Mouse (Mus musculus) lung, adult 2 months (tissue): Measurements from ENCODE around the gene Rbbp8nl. TPM values are rescaled to one million over a fixed set of nuclear protein-coding genes. Genes with fewer than 3 reads are reported as not detected.
A peak's percentile ranks its signal among the peaks of the same experiment; 100 is the strongest.

ENCODE experiments used
- DNase-seq: peaks from one replicate; pipeline ENCODE4 v3.0.0; 2022
- H3K4me1 ChIP-seq: fragments of 200-500 bp; 2 replicates; pipeline ENCODE4 v1.6.1; 2011; ENCODE audit warnings: low read length; ENCODE audit not compliant: control insufficient read depth, insufficient read depth
- H3K4me3 ChIP-seq: fragments of 200-500 bp; replicated peaks from 2 replicates; pipeline ENCODE3; 2011; ENCODE audit warnings: low read depth, mild to moderate bottlenecking, control low read depth, low read length; ENCODE audit errors: extremely low read depth
- CTCF ChIP-seq: fragments of 200-500 bp; IDR thresholded peaks from 2 replicates; pipeline ENCODE4 v1.5.1; 2011; ENCODE audit warnings: mild to moderate bottlenecking, low read length, control low read depth; ENCODE audit not compliant: insufficient read depth
- POLR2A ChIP-seq: fragments of 200-500 bp; IDR thresholded peaks from 2 replicates; pipeline ENCODE4 v1.6.1; 2011; ENCODE audit warnings: low read depth, mild to moderate bottlenecking, control low read depth, low read length, borderline replicate concordance; ENCODE audit errors: extremely low read depth
- WGBS: fragments of 180-500 bp; shearing (Covaris S2); methylation state at CpG from one replicate; pipeline ENCODE4 v1.1.7; 2018; 5-methylcytosine and 5-hydroxymethylcytosine counted together
- polyA plus RNA-seq: library from polyadenylated mRNA; depleted of rRNA; stranded (reverse); fragments of >200 nt; gene quantifications from 2 replicates; pipeline ENCODE4 v1.2.3, GENCODE M21; 2012

The Rbbp8nl gene
- polyA plus RNA-seq, 1 experiment: 2.3 TPM

DNA sequence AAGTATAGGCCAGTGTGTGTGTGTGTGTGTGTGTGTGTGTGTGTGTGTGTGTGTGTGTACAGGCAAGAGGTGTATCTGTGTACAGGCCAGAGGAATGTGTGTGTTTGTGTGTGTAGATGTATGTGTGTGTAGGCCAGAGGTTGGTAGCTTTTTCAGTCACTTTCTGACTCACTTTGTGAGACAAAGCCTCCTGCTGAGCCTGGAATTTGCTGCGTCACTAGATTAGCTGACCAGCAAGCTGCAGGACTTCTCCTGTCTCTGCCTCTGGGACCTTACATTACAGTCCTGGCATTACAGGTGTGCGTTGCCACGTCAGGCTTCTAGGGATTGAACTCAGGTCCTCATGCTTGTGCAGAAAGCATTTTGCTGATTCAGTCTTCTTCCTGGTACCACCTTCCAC is 37.8 kb downstream of the Rbbp8nl start:
- no peak for TF ChIP-seq POLR2A
- no peak for TF ChIP-seq CTCF
- 65% methylated on average over 3 of the region's 3 CpGs for WGBS
- no peak overlapping the region for H3K4me3 ChIP-seq
- DNase-seq: no peak
- peaks cover 4% of the 10 kb centered on the region for H3K4me1 ChIP-seq

DNA sequence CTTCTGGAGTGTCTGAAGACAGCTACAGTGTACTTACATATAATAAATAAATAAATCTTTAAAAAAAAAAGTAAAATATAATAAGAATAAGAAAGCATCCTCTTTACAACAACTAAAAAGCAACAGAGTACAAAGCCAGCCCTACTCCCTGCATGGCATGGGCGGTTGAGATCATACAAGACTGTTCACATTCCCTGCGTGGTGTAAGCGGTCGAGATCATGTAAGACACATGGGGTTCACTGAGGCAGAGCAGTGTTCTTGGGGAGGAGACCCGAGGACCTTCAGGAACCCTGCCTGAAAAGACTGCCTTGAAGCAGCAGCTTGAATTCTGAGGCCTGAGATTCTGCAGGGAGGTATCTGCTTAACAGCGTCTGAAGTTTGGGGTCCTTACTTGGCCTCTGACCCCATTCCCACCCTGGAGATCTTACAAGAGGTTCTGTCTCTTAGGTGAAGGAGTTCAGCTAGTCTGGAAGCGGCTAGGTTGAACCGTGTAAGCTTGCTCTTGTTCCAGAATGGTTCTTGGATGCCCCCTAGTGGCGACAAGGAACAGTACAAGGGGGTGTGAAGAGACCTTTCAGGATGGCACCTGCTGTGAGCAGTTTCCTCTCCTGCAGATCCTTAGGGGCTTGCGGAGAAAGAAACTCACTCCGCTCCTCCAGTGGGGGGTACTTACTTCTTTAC is 38.6 kb downstream of the Rbbp8nl start:
- no peaks in the 10 kb centered on the region; the same call in 1 of the 2 replicates for H3K4me1 ChIP-seq
- H3K4me3 ChIP-seq: no peak overlapping the region
- 27% methylated on average over 11 of the region's 11 CpGs for WGBS
- TF ChIP-seq POLR2A: no peak
- TF ChIP-seq CTCF: peak; percentile 86
- DNase-seq: peak; percentile 83

DNA sequence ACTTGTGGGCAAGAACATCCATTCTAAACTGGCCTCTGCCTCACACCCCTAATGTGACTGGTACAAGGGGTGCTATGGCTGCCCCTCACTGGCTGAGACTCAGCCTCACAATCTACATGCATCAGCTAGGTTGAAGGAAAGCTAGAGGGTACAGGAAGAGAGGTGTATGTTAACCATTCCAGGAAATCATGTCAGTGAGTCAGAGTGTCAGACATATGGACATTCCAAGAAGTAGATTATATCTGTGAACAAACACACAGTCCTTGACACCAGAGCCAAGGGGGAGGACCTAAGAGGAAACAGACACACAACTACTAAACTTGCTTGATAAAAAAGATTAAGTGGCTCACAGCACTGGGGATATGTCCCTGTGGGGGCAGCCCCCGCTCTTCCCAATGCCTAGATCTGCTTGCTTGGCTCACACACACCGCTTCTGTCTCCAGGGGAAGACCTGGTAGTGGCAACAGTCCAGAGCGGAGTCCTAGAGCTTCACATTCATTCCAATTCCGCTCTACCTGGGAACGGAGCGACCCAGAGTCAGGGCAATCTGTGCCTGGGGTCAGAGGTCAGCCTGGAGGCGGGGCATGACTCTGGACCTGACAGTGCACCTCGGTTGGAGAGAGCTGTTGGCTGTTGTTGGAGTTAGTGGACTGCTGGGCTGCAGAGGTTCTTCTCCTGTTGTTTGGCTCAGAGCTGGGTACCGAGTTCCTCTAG is 40.6 kb downstream of the Rbbp8nl start:
- DNase-seq: no peak
- Histone ChIP-seq H3K4me1 (no peaks in the 10 kb centered on the region), H3K4me3 (no peak overlapping the region)
- TF ChIP-seq POLR2A (no peak), CTCF (no peak)
- 69% methylated on average over 9 of the region's 9 CpGs for WGBS

DNA sequence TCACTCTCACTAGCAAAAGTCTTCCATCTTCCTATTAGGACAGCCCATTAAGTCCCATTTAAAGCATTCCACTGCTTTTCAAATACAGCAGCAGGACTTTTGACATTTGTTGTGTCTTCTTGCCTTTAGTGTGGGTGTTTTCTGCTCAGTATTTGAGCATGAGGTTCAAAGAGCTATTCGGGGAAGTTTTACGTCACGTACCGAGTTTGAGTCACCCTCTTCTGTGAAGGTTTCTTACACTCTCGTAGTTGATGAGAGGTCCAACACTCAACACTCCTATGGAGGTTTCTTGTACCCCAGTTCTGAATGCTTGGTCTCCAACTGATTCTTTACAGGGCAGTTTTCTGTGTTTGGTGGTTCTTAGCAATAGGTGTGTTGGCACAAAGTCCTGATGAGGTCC is 41.8 kb downstream of the Rbbp8nl start:
- H3K4me3 ChIP-seq: no peak overlapping the region
- no peaks in the 10 kb centered on the region for H3K4me1 ChIP-seq
- 77% methylated on average over 5 of the region's 5 CpGs for WGBS
- DNase-seq: no peak
- TF ChIP-seq CTCF: no peak
- TF ChIP-seq POLR2A: no peak

DNA sequence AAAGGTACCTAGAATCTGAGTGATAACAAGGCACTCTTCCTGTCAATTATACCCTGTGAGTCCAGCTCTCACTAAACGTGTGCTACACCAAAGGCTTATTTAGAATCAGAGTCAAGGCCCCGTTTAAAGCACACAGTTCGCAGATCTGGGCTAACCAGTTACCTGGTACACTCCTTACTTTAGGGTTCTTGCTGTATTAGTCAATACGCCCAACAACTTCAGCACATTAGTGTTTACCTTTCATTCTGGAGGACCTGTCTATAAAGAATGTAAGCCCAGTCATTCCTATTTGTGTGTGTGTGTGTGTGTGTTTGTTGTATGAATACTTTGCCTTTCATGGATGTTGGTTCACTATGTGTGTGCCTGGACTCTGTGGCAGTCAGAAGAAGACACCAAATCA is 46.6 kb downstream of the Rbbp8nl start:
- 63% methylated on average over 4 of the region's 4 CpGs for WGBS
- H3K4me1 ChIP-seq: no peaks in the 10 kb centered on the region
- no peak overlapping the region for H3K4me3 ChIP-seq
- TF ChIP-seq POLR2A (no peak), CTCF (no peak)
- no peak for DNase-seq

DNA sequence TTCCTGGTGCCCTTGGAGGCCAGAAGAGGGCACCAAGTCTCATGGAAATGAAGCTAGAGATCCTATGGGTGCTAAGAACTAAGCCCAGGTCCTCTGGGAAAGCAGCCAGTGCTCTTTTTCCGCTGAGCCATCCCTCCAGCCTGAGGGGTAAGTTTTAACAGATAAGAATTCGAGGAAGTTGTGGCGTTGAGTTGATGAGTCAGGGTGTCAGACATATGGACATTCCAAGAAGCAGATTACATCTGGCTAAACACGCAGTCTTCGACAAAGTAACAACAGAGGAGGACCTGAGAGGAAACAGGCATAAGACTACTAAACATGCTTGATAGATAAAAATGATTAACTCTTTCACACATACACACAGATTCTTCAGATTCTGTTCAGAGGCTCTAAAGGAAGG is 51.1 kb downstream of the Rbbp8nl start:
- 48% methylated on average over 5 of the region's 5 CpGs for WGBS
- no peak for DNase-seq
- peaks cover 13% of the 10 kb centered on the region; the same call in 1 of the 2 replicates for H3K4me1 ChIP-seq
- H3K4me3 ChIP-seq: no peak overlapping the region
- TF ChIP-seq CTCF: no peak
- TF ChIP-seq POLR2A: no peak

DNA sequence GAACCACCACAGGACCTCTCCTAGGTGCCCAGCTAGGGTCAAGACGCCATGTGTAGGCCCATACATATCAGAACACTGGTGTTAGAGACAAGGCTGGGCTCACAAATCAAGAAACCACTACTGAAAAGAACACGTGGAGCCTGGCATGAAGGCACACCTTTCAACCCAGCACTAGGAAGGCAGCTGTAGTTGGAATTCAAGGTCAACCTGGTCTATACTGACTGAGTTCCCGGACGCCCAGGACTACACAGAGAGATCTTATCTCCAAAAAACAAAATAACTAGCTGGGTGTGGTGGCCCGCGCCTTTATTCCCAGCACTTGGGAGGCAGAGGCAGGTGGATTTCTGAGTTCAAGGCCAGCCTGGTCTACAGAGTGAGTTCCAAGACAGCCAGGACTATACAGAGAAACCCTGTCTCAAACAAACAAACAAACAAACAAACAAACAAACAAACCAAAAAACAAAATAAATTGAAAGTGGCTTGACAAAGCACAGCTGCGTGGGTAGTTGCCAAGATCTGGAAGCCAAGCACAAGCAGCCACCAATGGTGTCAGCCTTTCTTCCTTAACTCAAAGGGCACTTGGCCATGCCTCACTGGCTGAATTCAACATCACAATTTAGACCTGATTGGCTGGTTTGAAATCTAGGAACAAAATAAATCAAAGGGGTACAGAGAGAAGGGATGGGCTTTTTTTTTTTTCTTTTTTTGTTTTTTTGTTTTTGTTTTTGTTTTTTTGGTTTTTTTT is 51.9 kb downstream of the Rbbp8nl start:
- H3K4me1 ChIP-seq: peaks cover 17% of the 10 kb centered on the region
- no peak for DNase-seq
- 78% methylated on average over 7 of the region's 7 CpGs for WGBS
- no peak for TF ChIP-seq CTCF
- TF ChIP-seq POLR2A: no peak
- no peak overlapping the region for H3K4me3 ChIP-seq

DNA sequence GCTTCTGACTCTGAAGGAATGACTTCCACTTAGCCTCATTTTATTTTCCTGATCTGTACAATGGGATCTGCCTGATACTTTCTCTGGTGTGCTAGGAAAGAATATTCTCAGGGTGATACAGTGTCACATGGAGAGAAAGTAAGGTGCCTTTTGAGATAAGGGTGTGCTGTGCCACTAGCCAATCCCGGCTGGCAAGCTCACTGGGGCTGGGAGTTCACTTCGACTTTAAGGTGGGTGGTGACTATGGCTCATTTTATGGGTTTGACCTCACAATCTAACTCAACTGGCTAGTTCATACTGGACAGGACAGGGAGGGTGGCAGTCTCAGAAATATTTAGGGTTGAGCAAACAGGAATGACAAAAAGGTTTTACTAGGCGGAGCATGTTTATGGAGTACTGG is 52.7 kb downstream of the Rbbp8nl start:
- 80% methylated on average over 3 of the region's 3 CpGs for WGBS
- Histone ChIP-seq H3K4me3 (no peak overlapping the region), H3K4me1 (peaks cover 17% of the 10 kb centered on the region)
- TF ChIP-seq CTCF: no peak
- no peak for TF ChIP-seq POLR2A
- DNase-seq: no peak

DNA sequence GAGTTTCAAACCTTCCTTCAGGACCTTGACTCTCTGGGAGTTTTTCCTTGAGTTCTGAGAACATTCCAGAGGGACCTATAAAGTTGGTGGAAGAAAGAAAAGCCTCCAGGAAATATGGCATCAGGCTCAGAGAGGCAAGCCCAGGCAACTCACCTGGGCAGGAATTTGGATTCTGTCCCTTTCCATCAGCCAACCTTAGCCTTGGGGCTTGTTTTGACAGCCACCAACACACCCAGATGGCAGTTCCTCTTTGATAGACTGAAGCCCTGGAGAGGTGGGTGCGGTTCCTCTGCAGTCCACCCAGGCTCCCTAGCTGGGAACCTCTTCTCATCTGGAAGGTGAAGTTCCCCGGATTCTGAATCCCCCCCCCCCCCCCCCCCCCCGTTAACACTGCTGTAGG is 53.2 kb downstream of the Rbbp8nl start:
- no peak for TF ChIP-seq CTCF
- TF ChIP-seq POLR2A: no peak
- Histone ChIP-seq H3K4me1 (peaks cover 17% of the 10 kb centered on the region), H3K4me3 (no peak overlapping the region)
- DNase-seq: no peak
- WGBS: 48% methylated on average over 3 of the region's 3 CpGs
